Mouse (Mus musculus) heart, adult 18-20 months (tissue): ENCODE results near the gene Ugt2b36. TPM values are rescaled to one million over a fixed set of nuclear protein-coding genes. Genes with fewer than 3 reads are reported as not detected.
"Not testable (repeated sequence)": the region's sequence is repeated elsewhere in the genome, so short reads cannot be mapped to it uniquely, and the experiment has no call there.

Experiments used
- DNase-seq, 2 experiments: peaks; one replicate each; pipeline ENCODE4 v3.0.0; 2021 to 2022; ENCODE audit warnings: mixed read lengths in 1 of 2
- long read RNA-seq, 2 experiments: library from polyadenylated mRNA; stranded (forward); transcript quantifications; one replicate each; pipeline ENCODE4 v2.0.0; 2021
- total RNA-seq, 2 experiments: library from RNA; stranded (reverse); gene quantifications; 2 replicates each; pipeline ENCODE4 v1.2.3; 2021

The Ugt2b36 gene
- total RNA-seq: not detected
- long read RNA-seq, experiment 1: 0 reads
- long read RNA-seq, experiment 2: 0 reads

DNA sequence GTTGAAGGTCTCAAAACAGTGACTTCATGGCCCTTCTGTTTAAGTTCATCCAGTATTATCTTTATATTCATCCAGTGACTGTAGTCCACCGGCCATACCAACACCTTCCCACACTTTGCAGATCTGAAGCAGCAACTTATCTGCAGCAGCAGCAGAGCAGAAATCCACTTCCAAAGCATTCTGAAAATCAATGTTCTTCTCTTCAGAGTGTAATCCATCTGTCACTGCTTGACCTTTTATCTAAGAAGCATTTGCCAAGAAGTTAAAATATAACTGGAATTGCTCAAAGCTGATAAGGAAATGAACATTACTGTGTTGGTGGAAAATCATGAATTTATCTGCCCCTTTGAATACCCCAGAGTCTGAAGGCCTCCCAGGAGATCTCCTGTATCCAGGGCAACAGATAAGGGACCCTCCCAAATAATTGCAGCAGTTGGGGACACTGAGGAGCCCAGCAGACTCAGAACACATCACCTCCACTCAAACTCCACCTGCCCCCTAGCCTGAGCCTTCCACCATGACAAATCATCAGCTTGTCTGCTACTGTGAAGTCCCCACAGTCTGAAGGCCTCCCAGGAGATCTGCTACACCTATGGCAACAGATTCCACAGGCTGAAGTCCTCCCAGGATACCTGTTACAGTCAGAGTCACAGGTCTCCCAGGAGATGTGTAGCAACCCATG, at the start of gene Ugt2b36:
Gene Ugt2b36 (minus strand): TSS at position 210 of the 682 bp plus-strand sequence.
- no peak for DNase-seq

- not testable (repeated sequence) for DNase-seq
Observed at GRCm38 (mm10) chr5:87140196-87140595, 47.8 kb upstream of the Ugt2b36 start, which contains the start of gene Ugt2b5. TSS of gene Ugt2b5 (minus strand) at chr5:87140318.

GRCm38 (mm10) chr5:87103697-87104096, 11.3 kb upstream of the Ugt2b36 start:
- DNase-seq: not testable (repeated sequence)

DNA sequence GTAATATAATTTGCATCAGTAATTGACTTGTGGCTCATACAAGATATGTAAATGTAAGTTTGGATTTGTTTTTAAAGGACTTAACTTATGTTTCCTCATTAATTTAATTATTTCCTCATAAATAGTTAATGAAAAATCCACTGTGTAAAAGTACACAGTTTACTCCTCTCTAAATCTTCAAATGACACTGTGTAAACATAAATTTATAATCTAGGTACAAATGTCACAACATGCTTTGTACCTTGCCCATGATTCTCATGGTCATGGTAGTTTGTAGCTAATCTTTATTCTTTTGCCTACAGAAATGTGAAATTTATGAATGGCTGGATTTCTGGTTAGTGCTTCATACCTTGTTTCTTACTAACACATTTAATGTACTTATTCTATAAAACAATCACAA, 1.2 kb downstream of the Ugt2b36 start:
- no peak for DNase-seq

GRCm38 (mm10) chr5:87089264-87089663, 3.1 kb downstream of the Ugt2b36 start:
- DNase-seq: no peak

- no peak for DNase-seq
Observed at GRCm38 (mm10) chr5:87086269-87086668, 6.1 kb downstream of the Ugt2b36 start.

DNA sequence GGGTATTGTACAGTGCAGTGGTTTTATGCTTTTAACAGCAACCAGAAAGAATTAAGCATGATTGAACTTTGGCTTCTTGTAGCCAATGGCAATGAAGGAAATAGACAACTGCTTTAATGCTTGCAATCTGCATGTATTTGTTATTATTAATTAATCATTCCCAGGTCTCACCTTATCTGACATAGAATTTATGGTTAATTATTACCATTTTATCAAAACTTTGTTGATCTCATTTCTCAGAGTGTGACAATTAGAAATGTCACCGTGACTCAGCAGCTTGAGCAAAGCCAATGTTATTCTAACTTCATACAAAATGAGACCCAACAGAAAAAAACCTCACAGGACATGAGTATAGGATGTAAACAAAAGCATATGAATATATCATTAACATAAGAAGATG, 61.7 kb downstream of the Ugt2b36 start:
- no peak for DNase-seq

DNA sequence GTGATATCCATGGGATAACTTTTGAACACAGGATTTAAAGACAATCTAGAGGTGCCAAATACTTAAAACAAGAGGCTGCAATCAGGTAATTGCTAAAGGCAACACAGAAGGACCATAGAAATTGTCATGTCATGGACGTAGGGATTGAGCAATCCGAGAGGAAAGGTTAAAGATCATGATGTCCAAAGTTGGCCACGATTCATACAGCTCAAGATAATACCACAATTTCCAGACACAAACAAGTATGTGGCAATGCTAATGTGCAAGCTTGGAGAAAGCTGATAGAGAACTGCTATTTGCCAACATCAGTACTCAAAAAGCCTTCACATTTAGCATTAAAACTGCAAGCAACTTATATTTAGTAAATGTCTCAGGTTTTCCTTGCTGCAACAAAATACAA, 65.0 kb downstream of the Ugt2b36 start:
- no peak for DNase-seq

Other genes starting within 250 kb of the Ugt2b36 start
- under 1 TPM in 1 of 2 experiments, not detected in 1; 0.15 TPM for gene Ugt2b34, start 185.6 kb downstream of the Ugt2b36 start, total RNA-seq
- not detected for gene Ugt2b1, start 166.0 kb downstream of the Ugt2b36 start, total RNA-seq
- not detected for gene Ugt2b35, start 91.7 kb downstream of the Ugt2b36 start, total RNA-seq
- gene Ugt2b5, start 47.8 kb upstream of the Ugt2b36 start, total RNA-seq: not detected
- not detected for gene Ugt2b37, start 162.2 kb upstream of the Ugt2b36 start, total RNA-seq
- not detected for gene Ugt2a3, start 244.6 kb upstream of the Ugt2b36 start, total RNA-seq